Mouse (Mus musculus) adrenal gland, adult (tissue): ENCODE measurements around the gene Allc.

Source experiments
- DNase-seq, 2 experiments: peaks; one replicate each; pipeline ENCODE4 v3.0.0; 2022 to 2023; ENCODE audit warnings: low spot score in 1 of 2; ENCODE audit not compliant: inconsistent age in 2 of 2

Gene Allc

DNA sequence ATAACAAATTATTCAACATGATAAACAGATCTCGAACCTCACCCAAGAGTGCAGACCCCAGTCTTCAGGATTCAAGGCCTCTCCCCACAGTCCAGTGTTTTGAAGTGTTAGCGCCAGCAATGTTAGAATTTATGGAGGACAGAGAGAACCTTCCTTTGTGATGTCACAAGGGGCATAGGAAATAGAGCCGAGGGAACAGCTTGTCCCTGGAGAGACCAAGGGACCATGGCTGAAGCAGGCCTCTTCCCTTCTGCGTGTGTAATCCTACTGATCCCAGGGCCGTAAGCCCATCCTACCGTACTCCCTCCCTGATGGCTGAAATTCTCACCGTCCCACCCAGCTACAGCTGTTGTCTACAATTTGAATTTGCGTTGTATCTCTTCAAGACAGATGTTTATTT is at the start of gene Allc:
Allc (minus strand) TSS at position 101 of the 400 bp plus-strand sequence.
- no peak for DNase-seq

DNA sequence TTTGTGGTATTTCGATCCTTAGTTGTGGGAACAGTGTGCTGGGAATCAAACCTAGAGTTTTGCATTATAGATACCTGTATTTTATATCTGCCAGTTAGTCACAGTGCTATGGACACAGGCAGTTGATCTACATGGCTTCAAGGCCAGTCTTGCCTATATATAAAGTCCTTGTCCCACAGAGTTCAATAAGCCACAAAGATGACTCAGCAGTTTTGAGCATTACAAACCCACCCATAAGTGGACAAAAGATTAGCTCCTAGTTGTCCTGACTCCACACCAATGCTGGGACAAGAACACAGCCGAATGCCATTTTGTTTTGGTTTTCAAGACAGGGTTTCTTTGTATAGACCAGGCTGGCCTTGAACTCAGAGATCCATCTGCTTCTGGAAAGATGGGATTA is 46.1 kb upstream of the Allc start:
- no peak for DNase-seq

DNA sequence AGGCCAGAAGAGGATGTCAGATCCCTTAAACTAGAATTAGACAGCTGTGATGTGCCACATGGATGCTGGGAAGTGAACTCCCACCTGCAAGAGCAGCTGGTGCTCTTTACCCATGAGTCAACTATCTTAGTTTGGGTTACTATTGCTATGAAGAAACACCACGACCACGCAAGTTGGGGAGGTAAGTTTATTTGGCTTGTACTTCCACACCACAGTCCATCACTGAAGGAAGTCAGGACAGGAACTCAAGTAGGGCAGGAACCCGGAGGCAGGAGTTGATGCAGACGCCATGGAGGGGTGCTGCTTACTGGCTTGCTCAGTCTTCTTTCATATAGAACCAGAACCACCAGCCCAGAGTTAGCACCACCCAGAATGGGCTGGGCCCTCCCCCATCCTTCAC is 44.8 kb upstream of the Allc start:
- DNase-seq, result no peak

DNA sequence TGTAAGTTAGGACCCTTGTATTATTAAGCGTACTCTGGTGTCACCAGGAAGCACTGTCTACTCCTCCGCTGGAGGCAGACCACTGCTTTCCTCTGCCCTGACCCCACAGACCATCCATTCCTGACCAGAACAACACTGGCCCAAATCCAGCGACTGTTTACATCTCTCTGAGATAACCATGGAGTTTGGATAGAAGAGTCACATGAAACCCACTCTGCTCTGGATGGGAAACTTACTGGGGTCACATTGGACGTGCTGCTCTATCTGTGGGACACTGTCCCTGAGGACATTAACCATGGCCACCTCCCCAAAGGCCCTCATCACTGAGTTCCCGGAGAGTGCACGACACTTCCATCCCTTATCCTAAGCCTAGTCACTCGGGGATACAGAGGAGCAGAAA is 43.1 kb upstream of the Allc start:
- DNase-seq, result no peak

DNA sequence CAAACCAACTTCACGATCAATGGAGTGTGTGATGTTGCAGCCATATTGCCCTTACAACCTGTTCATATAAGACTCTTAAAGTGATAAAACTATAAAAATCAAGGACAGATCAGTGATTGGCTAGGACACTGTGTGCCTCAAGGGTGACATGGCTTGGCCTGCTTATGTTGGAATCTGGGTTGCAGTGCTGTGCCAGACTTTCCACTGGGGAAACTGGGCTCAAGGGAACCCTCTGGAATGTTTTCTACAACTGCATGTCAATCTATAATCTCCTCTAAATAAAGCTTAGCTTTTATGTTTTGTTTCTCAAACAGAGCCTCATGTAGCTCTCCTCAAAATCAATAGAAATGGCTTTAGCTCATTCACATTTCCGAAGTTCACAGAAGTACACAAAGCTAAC is 41.9 kb upstream of the Allc start:
- no peak for DNase-seq

DNA sequence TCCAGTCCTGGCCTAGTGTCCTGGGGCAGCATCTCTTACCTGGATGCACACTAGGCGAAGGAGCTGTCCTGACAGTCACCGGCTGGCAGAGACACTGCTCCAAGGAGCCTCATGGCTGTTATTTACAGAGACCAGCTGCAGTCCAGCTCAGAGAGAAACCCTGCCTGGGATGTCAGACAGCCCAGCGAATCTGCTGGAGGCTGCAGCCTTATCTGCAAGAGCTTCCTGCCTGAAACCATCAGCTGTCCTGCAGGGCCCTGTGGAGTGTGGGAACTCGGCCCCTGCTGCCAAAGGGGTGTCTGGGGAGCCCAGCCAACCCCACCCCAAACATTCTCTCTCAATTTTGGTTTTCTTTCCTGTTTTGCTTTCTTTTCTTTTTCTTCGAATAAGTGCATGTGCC is 40.9 kb upstream of the Allc start, which contains the start of gene Colec11:
Colec11 (minus strand) TSS at position 183 of the 400 bp plus-strand sequence.
- DNase-seq, result no peak

DNA sequence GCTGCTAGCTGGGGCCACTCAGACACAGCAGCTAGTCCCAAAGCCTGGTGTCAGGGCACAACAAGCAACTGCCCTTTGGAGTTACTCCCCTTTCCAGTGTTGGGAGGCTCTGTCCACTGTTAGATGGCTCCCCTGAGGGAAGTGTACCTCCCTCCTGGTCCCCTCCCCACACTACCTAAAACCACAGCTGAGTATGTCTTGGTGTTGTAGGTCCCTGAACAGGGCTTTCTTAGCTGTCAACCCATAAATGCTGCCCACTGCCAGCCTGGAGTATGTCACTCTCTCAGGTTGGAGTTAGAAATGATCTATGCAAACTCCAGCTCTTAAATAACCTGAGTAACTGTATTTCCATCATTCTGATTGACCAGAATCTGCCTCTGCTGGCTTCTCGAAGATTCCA is 40.3 kb upstream of the Allc start:
- DNase-seq, result no peak

DNA sequence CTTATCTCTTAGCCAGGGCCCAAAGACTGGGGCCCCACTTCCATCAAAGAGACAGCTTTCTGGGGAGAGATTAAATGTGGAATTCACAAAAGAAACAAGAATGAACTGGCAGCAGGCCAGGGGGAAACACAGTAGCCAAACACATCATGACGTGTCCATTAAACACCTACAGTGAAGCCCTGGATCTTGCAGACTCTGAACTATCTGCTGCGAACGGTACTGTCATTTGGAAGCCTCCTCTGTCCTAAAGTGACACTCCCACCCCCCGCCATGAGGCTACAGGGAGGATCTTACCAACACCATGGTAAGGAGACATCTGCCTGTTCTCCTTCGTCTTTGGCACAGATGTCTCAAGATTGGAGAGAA is 39.8 kb upstream of the Allc start:
- DNase-seq, result no peak

DNA sequence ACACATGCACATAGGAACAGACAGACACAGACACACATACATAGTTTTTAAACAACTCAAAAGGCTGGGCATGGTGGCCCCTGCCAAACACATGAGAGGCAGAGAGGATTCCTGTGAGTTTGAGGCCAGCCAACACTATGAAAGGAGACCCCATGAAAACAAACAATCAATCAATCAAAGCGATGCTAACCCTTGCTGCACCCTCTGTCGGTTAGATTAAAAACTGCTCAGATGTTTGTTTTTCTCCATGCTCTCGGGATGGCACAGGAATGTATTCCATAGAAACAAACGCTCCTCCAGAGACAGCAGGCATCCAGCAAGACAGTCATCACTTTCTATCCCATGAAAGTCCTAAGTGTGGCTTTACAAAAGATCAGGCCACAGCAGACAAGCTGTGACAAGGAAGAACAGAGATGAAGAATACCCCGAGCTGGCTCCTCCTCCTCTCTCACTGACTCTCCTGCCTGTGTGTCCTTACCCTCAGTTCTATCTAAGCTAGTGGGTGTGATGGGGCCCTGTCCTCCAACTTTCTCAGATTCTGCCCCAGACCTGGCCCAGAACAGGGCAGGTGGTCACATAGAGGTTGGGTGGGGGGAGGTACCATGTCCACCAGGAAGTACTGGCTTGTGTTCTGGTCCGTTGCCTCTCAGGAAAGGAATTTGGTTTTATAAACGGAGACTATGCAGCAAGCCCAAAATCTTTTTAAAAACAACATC is 39.3 kb upstream of the Allc start:
- DNase-seq, result no peak

DNA sequence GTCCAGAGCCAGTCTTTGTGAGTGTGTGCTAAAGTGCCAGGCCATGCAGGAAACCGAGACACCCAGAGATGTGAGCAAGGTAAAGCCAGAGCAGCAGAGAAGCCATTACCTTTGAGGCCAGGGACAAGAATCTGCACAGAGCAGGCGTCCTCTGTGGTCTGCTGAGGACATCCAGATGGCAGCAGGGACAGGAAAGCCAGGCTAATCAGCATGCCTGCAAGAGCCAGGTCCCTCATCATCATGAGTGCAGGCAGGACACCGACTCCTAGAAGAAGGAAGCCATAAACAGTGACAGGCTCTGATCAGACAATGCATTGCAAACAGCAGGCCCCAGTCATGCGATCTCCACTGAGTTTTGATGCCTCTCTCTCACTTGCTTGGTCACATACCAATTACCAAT is 35.0 kb upstream of the Allc start:
- no peak for DNase-seq

DNA sequence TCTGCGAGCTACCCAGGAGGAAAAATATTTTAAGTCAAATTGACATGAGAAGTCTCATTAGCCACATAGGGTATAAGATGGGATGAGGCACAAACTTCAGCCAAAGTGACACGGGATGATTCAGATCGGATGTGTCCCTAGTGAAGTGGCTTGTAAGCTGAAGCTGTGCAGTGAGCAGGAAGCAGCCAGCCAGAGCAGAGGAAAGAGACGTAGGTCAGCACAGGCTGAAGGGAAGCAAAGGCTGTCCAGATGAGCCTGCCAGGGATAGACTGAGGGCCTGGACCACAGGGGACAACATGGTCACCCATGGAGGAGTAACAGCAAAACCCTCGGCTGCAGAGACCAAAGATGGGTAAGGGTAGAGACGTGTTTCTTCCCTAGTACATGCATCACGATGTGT is 32.1 kb upstream of the Allc start:
- DNase-seq, result no peak

DNA sequence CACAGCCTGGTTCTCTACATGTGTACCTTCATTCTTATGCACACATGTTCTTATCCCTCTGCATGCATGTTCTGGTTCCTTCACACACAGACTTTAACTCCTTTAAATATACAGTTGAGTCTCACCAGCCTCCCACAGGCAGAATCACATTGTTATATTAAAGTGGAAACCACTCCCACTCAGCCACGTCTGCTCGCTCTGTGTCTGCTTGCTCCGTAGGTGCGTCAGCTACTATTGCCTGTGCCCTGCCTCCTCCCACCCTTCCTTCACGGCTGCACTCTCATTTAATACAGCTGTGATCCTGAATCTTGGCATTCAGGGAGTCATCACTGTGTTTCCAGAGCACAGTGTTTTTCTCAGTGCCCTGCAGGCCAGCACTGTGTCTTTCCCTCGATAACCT is 30.1 kb upstream of the Allc start:
- no peak for DNase-seq

DNA sequence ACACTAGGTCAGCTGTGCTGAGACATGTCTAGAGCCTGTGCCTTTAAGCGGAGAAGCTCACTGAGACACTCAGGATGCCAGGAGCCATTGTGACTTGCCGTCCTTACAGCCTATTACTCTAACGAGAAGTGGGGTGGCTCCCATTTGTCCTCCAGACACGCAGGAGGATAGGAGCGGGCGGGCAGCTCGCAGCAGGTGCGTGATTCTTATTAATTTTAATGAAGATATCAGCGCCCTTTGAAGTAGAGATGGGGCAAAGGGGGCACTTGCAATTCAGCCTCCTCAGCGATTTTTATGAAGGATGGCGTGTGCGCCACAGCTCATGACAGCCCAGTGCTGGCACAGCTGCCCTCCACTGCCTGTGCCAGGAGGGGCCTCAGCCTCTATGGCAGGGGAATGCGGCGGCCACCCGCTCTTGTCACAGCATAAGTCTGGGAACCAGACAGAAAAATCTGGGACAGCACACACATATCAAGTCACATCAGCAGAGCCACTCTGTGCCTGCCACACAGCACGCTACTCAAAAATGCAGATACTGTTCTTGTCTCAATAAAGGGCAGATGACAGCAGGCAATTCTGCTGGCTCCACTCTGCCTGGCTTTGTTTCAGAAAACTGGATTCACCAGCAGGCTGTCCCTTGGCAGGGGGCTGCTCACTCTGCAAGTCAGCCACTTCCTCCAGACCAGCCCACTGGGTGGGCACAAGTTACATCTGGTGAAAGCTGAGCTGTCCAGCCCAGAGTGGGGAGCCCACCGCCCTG is 25.4 kb upstream of the Allc start:
- no peak for DNase-seq

DNA sequence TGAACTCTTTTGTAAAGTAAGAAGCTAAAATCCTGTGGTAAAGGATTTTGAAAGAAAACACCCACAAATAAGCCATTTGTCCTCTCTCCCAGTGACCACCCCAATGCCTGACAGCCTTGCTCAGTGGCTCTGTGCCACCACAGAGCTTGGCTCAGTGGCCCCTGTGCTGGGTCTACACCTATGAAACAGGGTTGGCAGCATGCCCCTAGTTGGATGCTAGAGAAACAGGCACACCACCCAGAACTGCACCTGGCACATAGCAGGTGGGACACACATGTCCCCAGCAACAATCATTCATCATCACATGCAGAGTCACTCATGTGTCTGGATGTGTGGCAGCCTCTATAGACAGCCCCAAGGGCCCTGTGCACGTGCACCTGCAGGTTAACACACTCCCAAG is 21.2 kb upstream of the Allc start:
- DNase-seq, result no peak

DNA sequence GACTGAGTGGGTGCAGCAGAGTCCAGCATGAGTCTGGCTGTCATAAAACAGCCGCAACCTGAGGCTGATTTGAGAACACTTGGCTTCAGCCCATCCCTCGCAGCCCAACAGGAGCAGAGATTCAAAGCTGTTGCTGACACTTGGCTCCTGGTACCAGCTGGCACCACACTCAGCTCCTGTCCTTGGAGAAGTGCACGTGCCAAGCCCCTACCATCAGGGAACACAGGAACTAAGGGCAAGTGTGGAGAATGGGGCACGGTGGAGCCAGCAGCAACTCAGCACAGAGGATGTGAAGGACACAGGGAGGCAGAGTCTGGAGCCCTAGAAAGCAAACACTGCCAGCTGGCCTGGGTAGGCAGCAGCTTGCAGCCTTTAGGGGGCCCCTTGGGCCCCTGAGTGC is 19.9 kb upstream of the Allc start:
- DNase-seq, result peak; percentile 41 to 65

DNA sequence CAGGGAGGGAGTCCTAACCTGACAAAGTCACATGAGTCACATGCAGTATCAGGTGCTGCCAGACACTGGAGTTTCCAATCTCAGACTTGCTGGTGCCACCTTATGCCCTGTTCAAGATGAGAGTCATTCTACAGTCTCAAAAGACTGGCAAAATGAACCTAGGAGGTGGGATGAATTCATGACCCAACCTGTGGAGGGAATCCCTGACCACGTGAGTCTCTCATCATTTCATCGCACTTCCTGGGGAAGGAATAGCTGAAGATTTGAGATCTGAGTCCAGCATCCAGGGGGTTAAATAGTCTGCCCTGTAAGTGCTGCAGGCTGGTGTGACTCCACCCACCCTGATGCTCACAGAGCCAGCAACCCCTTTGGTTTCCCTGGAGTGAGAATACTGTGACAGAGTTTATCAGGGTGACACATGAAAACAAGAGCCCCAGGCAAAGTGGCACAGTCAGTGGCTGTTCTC is 16.2 kb upstream of the Allc start:
- DNase-seq, result no peak

DNA sequence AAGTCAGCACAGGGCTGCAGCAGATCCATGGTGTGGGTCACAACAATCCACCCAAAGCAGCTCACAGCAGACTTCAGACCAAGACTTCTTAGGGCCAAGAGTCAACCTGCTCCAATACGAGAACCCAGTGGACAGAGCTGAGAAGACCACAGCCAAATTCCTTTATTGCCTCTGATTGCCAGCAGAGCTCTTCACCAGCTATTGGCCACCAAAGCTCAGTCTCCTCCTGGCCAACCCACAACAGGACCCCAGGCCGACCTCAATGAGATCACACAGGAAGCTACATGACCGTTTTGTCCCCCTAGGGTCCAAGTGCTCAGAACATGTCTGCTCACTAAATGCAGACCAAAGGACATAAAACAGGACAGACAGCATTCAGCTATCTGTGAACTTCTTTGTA is 15.8 kb upstream of the Allc start:
- DNase-seq, result no peak

DNA sequence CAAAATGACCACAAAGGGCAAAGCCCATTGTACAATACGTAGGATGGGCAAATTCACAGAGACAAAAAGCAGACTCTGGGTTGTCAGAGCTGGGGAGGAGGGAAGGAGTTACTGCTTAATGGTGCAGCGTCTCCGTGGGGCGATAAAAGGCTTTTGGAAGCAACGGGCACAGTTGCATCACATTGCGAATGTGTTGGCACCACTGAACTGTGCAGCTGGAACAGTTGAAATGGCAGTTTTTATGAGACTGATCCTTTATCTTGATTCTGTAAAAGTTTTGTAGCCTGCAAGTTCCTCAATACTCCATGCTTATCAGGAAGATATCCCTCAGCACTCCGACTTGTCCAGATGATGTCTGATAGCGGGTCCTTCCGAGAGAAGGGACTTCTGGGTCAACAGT is 15.4 kb upstream of the Allc start:
- DNase-seq, result no peak

DNA sequence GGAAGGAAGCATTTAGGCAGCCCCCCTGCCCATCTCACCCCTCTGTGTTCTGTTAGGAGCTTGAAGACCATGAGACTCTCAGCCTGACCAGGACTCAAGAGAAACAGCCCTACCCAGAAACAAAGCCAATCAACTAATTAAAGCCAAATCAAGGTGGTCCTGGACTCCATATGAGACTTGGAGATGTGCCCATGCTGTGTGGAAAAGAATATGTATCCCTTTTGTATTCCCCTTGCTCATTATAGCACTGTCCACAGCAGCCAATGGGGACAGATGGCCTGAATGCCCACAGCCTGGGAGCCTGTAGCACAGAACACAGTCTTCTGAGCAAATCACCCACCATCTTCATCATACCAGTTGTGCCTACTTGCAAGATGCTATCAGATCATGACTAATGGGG is 14.5 kb upstream of the Allc start:
- no peak for DNase-seq

DNA sequence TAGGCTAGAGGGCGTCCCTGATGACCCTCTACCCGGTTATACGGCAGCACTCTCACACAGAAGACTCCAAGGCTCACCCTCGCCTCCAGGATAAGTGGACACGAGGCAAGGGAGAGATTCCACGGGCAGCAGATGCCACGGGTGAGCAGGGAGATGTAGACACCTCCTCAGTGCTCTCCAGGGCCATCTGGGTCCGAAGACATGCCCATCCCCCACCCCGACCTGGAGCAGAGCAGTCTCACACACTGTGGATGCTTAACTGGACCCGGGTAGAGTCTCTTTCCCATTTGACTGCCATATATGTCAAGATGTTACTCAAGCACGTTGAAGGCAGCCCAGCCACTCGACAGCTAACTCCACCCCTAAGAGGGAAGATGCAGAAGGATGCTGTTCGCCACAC is 8.1 kb upstream of the Allc start:
- DNase-seq, result no peak

DNA sequence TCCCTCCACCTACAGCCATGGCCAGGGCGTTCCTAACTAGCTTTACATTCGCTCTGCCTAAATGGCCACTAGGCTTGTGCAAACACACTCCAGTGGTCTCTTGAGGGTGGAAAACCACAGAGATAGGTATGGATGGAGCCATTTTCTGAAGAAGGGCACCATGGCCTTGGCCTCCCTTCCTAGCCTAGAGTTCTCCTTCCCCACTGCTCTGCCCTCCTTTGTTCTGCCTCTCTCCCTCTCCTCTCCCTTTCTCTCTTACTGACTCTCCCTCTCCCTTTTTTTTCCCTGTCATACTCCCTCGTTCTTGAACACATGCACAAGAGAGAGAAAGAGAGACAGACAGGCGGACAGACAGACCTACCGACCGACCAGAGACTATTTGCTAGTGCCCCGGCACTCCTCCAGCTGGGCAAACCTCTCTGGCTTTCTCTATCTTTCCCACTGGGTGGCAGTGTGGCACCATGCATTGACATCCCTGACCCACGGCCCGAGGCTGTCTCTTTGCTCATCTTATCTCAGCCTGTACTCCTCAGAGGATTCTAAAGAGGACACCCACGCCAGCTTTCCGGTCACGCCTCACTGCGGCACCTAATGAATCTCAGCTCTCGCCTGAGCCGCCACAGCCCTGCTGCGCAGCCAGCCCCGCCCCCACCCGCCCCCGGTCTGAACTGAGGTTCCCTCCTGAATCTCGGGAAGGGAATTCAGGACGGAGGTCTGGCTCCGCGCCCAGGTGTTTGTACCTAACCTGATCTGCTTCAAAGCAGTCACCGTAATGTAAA is 7.0 kb upstream of the Allc start:
- DNase-seq, result peak; percentile 82 to 95

DNA sequence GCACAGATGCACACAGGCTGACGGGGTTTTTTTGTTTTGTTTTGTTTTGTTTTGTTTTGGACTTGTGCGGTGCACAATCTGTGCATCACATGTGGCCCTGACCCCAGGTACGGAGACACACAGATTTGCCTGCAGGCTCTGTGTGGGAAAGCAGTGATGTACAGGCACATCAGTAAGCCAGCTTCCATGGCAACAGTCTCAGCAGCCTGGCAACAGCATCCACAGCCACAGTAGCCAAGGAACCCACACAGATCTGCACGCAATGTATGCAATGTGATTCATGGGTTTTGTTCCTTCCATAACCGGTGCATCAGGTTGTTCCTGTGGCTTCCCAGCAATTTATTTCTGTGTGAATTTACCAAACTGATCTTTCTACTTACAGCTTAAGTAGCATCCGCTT is 5.6 kb upstream of the Allc start:
- DNase-seq, result no peak
